Mouse (Mus musculus) bone marrow, adult 2 months (tissue): ENCODE data around the gene Zfp811. TPM values are rescaled to one million over a fixed set of nuclear protein-coding genes. Genes with fewer than 3 reads are reported as not detected.

Experiments
- H3K27ac ChIP-seq: fragments of 200-500 bp; 2 replicates; pipeline ENCODE4 v1.5.1; 2012; ENCODE audit warnings: low read depth, mild to moderate bottlenecking, control low read depth, inconsistent platforms, low read length; ENCODE audit not compliant: control insufficient read depth, poor library complexity, insufficient read depth
- H3K4me1 ChIP-seq: fragments of 200-500 bp; 2 replicates; pipeline ENCODE4 v1.6.1; 2011; ENCODE audit warnings: low read length; ENCODE audit not compliant: control insufficient read depth, insufficient read depth
- H3K4me3 ChIP-seq: fragments of 200-500 bp; replicated peaks from 2 replicates; pipeline ENCODE3; 2011; ENCODE audit warnings: mild to moderate bottlenecking, low read depth, low read length, control low read depth; ENCODE audit not compliant: control insufficient read depth
- CTCF ChIP-seq: fragments of 200-500 bp; IDR thresholded peaks from 2 replicates; pipeline ENCODE4 v1.5.1; 2011; ENCODE audit warnings: low read length, control low read depth; ENCODE audit not compliant: control insufficient read depth, insufficient read depth
- POLR2A ChIP-seq: fragments of 200-500 bp; IDR thresholded peaks from 2 replicates; pipeline ENCODE4 v1.6.1; 2011; ENCODE audit warnings: low read depth, mild to moderate bottlenecking, control low read depth, low read length, borderline replicate concordance; ENCODE audit not compliant: control insufficient read depth
- WGBS: fragments of 180-500 bp; shearing (Covaris S2); methylation state at CpG from one replicate; pipeline ENCODE4 v1.1.7; 2018; 5-methylcytosine and 5-hydroxymethylcytosine counted together
- polyA plus RNA-seq: library from polyadenylated mRNA; stranded (reverse); fragments of >200 nt; gene quantifications from 2 replicates; pipeline ENCODE4 v1.2.4, GENCODE M21; 2011; ENCODE audit warnings: low replicate concordance; ENCODE audit not compliant: missing spikeins, insufficient read depth, insufficient read length

The Zfp811 gene
- polyA plus RNA-seq, 1 experiment = 1.3 TPM

DNA sequence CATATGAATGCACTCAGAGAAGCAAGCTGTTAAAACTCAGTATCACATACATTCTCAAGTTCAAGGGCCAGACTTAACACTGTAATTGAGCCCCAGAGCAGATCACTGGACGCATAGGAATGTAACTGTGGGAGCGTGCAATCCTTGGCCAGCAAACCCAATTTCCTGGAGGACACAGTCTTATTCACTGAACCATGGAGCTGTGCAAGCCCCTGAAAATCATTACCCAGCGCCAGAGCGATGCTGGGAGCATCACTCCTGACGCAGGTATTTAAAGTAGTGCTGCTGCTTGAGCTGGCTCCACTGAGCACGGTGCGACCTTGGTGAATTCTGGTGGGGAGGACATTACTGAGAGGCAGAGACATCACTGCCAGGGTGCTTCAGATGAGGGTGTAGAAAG lies 4.4 kb upstream of the Zfp811 start:
- no peak for TF ChIP-seq CTCF
- no peak for TF ChIP-seq POLR2A
- Histone ChIP-seq H3K4me3 (no peak overlapping the region), H3K4me1 (no peaks in the 10 kb centered on the region), H3K27ac (no peak overlapping the region)
- 85% methylated on average over 7 of the region's 7 CpGs for WGBS

DNA sequence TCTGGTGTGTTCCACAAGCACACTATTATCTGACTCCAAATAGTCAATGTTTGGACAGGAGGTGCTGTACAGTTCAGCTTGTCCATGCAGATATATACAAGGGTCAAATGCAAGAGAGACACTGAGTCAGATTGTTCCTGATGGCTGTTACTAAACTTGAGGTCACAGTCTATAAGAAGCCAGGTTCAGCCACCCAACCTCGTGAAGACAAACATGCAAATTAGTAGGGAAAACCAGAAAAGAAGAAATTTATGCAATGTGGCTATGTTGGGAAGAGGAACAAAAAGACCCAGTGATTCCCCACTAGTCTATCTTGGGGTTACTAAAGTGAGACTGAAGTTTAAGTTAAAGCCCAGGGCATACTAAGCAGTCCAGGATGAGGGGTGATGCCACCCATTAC lies 917 bp upstream of the Zfp811 start:
- no peaks in the 10 kb centered on the region for H3K4me1 ChIP-seq
- H3K27ac ChIP-seq = no peak overlapping the region
- WGBS = 19% methylated on average over 1 of the region's 1 CpGs
- no peak overlapping the region for H3K4me3 ChIP-seq
- TF ChIP-seq CTCF (no peak), POLR2A (no peak)

DNA sequence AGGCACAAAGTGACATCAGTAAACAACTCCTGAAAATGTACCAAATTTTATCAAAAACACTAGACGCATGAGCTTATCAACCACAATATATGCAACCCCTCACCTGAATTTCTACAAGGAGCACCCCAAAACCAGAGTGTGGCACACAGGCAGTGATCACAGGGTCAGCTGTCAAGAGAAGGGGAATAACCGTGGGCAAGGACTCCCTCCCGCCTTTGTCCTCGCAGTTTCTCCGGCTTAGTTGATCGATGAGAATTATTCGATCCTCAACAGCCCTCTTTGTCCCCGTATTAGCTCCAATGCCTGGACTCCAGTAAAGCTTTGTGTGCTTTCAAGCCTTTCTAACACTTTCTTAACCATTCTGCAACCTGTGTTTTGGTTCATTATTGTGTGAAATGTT lies 810 bp downstream of the Zfp811 start:
- no peak overlapping the region for H3K4me3 ChIP-seq
- no peak overlapping the region for H3K27ac ChIP-seq
- 24% methylated on average over 8 of the region's 8 CpGs for WGBS
- TF ChIP-seq POLR2A (no peak), CTCF (no peak)
- H3K4me1 ChIP-seq = no peaks in the 10 kb centered on the region

DNA sequence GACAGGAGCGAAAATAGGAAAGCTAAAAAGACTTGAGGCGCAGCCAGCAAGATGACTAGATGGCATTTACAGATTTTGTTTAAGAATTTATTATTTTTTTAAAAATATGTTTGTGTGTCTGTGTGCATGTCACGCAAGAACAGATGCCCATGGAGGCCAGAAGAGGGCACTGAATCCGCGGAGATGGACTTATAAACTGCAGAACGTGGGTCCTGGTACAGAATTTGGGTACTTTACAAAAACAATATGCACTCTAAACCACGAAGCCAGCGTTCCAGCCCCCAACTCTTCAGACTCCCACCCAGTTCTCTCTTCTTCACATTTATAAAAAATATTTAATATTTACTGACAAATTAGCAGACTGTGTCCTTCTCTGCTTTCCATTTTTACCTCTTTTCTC lies 20.5 kb downstream of the Zfp811 start:
- H3K27ac ChIP-seq = no peak overlapping the region
- WGBS = 82% methylated on average over 8 of the region's 8 CpGs
- TF ChIP-seq POLR2A (no peak), CTCF (no peak)
- H3K4me1 ChIP-seq = peaks cover 1% of the 10 kb centered on the region; the same call in 1 of the 2 replicates
- no peak overlapping the region for H3K4me3 ChIP-seq

DNA sequence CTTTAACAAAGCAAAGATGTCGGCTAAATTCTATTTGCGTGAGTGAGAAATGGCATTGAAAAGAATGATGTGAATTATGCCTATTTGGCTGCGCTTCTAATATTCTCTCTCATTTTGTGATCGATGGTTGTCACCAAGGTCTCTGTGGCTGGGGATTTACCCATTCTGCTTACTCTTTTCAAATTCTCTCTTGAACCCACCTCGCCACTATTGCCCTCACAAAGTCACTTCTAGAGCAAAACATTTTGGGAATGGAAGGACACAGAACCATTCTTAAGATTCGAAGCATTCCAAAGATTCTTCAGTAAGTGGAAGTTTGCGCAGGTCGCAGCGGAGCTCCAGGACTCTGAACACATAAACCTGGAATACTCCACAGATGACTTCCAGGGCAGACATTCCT lies 21.2 kb downstream of the Zfp811 start:
- Histone ChIP-seq H3K27ac (no peak overlapping the region), H3K4me1 (peaks cover 1% of the 10 kb centered on the region; the same call in 1 of the 2 replicates), H3K4me3 (peak overlapping the region; percentile 98)
- TF ChIP-seq CTCF (no peak), POLR2A (no peak)
- 22% methylated on average over 9 of the region's 9 CpGs for WGBS

DNA sequence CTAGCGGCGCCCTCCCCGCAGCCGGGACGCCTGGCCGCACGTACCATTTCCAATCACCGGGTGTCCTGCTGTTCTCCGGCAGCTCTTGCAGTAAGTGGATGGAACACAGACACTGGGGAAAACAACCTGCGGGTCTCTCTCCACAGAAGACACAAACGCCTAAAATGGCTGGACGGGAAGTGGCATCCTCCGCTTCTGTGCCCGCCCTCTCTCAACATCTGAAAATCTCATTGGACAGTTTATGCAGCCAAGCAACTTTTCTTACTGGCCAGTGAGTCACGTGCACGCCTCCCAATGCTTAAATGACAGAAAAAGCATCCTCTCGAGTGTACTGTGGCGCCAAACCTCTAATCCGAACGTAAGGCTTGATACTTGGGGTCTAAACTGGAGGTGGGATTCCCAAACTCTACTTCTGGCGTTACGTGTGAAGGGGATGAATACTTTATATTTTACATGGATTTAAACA lies 21.6 kb downstream of the Zfp811 start, which contains the start of gene Zfp871:
Gene Zfp871 (minus strand): TSS at position 194 of the 466 bp plus-strand sequence.
- TF ChIP-seq POLR2A (0 out of 2 replicates have a peak, but pooled peaks have one; percentile 43), CTCF (no peak)
- peak within 1 kb of the TSS; percentile 96 for H3K27ac ChIP-seq
- H3K4me1 ChIP-seq = peaks cover 1% of the 10 kb centered on the region; the same call in 1 of the 2 replicates
- WGBS = under 1% methylated on average over 22 of the region's 22 CpGs
- peak within 1 kb of the TSS; percentile 98 for H3K4me3 ChIP-seq

DNA sequence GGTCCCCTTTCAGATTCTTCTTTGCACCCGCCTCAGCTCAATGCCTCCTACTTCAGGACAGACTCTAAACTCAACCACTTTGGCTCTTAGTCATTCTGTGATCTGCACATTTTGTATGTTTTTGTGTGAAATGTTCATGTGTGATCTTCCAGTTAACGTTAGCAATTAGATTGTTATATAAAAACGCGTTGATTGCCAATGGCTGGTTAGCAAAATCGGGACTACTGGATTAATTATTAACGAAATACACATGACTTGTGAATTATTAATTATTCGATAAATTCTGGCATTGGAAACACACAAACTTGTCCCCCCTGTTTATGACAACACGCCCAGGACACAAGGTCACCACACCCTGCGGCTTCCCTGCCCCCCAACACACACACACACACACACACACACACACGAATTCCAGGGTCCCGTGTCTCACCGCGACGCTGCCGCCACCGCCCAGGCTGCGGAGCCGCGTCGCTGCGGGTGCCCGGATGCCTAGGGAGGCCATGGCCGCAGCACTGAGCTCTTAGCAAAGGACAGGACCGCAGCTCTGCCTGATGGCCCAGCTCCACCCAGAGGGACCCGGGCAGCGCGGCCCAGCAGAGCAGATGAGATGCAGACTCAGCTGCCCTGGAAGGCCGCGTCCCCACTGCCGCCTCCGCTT lies 22.2 kb downstream of the Zfp811 start:
- peaks cover 1% of the 10 kb centered on the region; the same call in 1 of the 2 replicates for H3K4me1 ChIP-seq
- H3K27ac ChIP-seq = peak overlapping the region; percentile 96
- TF ChIP-seq POLR2A (no peak; the same call in 1 of the 2 replicates), CTCF (no peak)
- H3K4me3 ChIP-seq = peak overlapping the region; percentile 98
- WGBS = under 1% methylated on average over 31 of the region's 31 CpGs

DNA sequence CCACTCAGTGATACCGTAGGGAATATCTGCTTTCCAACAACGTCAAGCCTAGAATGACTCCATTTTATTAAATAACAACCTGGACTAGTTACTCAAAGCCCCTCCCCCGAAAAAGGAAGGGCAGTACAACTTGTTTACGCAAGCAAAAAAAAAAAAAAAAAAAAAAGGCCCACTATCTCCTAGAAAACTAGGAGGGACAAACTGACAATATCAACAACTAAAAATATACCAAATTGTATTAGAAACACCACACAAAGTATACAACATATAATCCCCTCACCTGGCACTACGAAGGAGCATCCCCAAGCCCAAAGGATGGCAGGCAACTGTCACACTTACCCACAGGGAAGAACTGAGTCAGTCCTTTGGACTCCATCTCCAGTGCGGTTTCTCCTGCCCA lies 22.8 kb downstream of the Zfp811 start:
- Histone ChIP-seq H3K4me1 (peaks cover 1% of the 10 kb centered on the region; the same call in 1 of the 2 replicates), H3K27ac (no peak overlapping the region), H3K4me3 (peak overlapping the region; percentile 98)
- TF ChIP-seq POLR2A (no peak), CTCF (no peak)
- WGBS = 56% methylated on average over 6 of the region's 6 CpGs

DNA sequence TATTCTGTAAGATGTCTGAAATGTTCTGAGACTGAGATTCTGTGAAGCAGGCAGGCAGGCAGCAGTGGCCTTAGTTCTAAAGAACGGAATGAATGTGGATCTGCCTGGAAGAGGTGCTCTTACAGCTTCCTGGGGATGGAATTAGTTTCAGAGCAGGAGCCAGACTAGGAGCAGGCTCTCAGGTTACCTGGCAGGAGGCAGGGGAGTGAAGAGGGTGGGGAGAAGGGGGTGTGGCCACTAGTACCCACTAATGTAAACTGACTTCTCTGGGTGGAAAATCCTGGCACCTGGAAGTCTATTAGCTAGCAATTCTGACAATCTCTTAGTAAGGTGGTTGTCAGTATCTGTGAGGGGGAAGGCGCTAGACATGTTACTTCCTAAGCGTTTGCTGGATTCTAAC lies 24.1 kb downstream of the Zfp811 start:
- Histone ChIP-seq H3K27ac (no peak overlapping the region), H3K4me3 (no peak overlapping the region), H3K4me1 (peaks cover 1% of the 10 kb centered on the region; the same call in 1 of the 2 replicates)
- TF ChIP-seq POLR2A (no peak), CTCF (no peak)
- 91% methylated on average over 3 of the region's 3 CpGs for WGBS
